9 mouse cellular contexts compared by ENCODE assay signal in genomic region chr13:90967422-90967821, GRCm38 (mm10). TPM values are rescaled to one million over a fixed set of nuclear protein-coding genes. Genes with fewer than 3 reads are reported as not detected.
DNase-seq lines count a peak whose midpoint lies in the region; ATAC-seq and TF ChIP-seq lines count a peak whose summit lies in the region.
"Had no signal": no experiment of that assay in that cellular context is flagged by ENCODE, and none has a peak within 500 bp of the region (broad histone marks: within the 10 kb centered on the region; RNA-seq: fewer than 3 reads in every experiment).

No protein-coding gene starts in this region.

- peak; percentile 73 for TF ChIP-seq CTCF in ES-Bruce4 (IDR thresholded peaks at IDR 0.05; ENCODE audit: low read depth, low read length)

- TF ChIP-seq EP300 in ES-Bruce4 (IDR thresholded peaks at IDR 0.05; ENCODE audit: insufficient read depth, low read depth, low read length) = no peak

- H3K4me3 ChIP-seq in ES-Bruce4 (ENCODE audit: low read depth, low read length) = no peak overlapping the region
- no peak overlapping the region for H3K4me3 ChIP-seq in forebrain, embryonic 12.5 days (replicated peaks)
- no peak overlapping the region for H3K4me3 ChIP-seq in lung, embryonic 15.5 days

- H3K27me3 ChIP-seq in ES-Bruce4 (ENCODE audit: control insufficient read depth, insufficient read depth, low read length, poor library complexity, severe bottlenecking) = no peaks in the 10 kb centered on the region
- no peaks in the 10 kb centered on the region for H3K27me3 ChIP-seq in forebrain, embryonic 12.5 days
- no peaks in the 10 kb centered on the region for H3K27me3 ChIP-seq in lung, embryonic 15.5 days

- no peak overlapping the region for H3K4me2 ChIP-seq in forebrain, embryonic 12.5 days
- no peak overlapping the region for H3K4me2 ChIP-seq in lung, embryonic 15.5 days

- ATAC-seq in forebrain, embryonic 12.5 days (ENCODE audit: low FRiP score) = peak; percentile 90
- ATAC-seq in lung, embryonic 15.5 days (ENCODE audit: borderline replicate concordance, extremely low read depth, low FRiP score, low TSS enrichment) = peak; percentile 80; the same call in 1 of the 2 replicates

- no peak for TF ChIP-seq POLR2A in ES-Bruce4 (IDR thresholded peaks at IDR 0.05; ENCODE audit: insufficient read depth, low read length)

- H3K4me1 ChIP-seq in ES-Bruce4 (ENCODE audit: control insufficient read depth, insufficient read depth, low read length) = no peaks in the 10 kb centered on the region
- H3K4me1 ChIP-seq in forebrain, embryonic 12.5 days = peaks cover 12% of the 10 kb centered on the region
- no peaks in the 10 kb centered on the region for H3K4me1 ChIP-seq in lung, embryonic 15.5 days

- H3K9ac ChIP-seq in ES-Bruce4 (ENCODE audit: low read depth, poor library complexity, severe bottlenecking) = no peak overlapping the region
- H3K9ac ChIP-seq in forebrain, embryonic 12.5 days = no peak overlapping the region
- no peak overlapping the region for H3K9ac ChIP-seq in lung, embryonic 15.5 days

- peak; percentile 43 for DNase-seq in brain, embryonic 18.5 days (ENCODE audit: low read depth, low spot score)
- DNase-seq in heart, postnatal 4 days = peak; percentile 86
- peak; percentile 80 to 92 for DNase-seq in layer of hippocampus, adult 18-20 months (ENCODE audit: low spot score in 2 of 2)
- DNase-seq in ovary, postnatal 14 days (ENCODE audit: low spot score) = peak; percentile 71
- DNase-seq in thymus, postnatal 0 days (ENCODE audit: low spot score) = peak; percentile 74

- 8% methylated on average over 4 of the region's 4 CpGs for WGBS in forebrain, embryonic 12.5 days
- WGBS in lung, embryonic 15.5 days = 8% methylated on average over 4 of the region's 4 CpGs

- no peak overlapping the region for H3K27ac ChIP-seq in ES-Bruce4 (ENCODE audit: insufficient read depth, low read length)
- H3K27ac ChIP-seq in forebrain, embryonic 12.5 days = no peak overlapping the region
- no peak overlapping the region for H3K27ac ChIP-seq in lung, embryonic 15.5 days
- H3K27ac ChIP-seq: macrophage had no signal

- H3K36me3 ChIP-seq in ES-Bruce4 (ENCODE audit: control insufficient read depth, insufficient read depth, low read length, poor library complexity, severe bottlenecking) = no peaks in the 10 kb centered on the region
- H3K36me3 ChIP-seq in forebrain, embryonic 12.5 days (replicated peaks) = no peaks in the 10 kb centered on the region
- no peaks in the 10 kb centered on the region for H3K36me3 ChIP-seq in lung, embryonic 15.5 days

- H3K9me3 ChIP-seq in ES-Bruce4 (replicated peaks; ENCODE audit: control insufficient read depth, insufficient read depth, low read length, poor library complexity, severe bottlenecking) = no peaks in the 10 kb centered on the region
- no peaks in the 10 kb centered on the region for H3K9me3 ChIP-seq in forebrain, embryonic 12.5 days
- H3K9me3 ChIP-seq in lung, embryonic 15.5 days = no peaks in the 10 kb centered on the region

RNA-seq across cellular contexts. Expression of gene Rps23, which starts 44.7 kb away (rescaled TPM):
- polyA plus RNA-seq in ES-Bruce4 (2011; ENCODE audit: insufficient read depth, insufficient read length, low read depth, missing spikeins) = 273 and 488 TPM in 2 replicates
- 198 and 203 TPM in 2 replicates for polyA plus RNA-seq in forebrain, embryonic 12.5 days (2016; fragmentation: Nextera tagmentation; extraction: Ambion mirVana)
- 100 to 1,000 TPM; 294 to 301 TPM for total RNA-seq in heart, postnatal 4 days (2021)
- 100 to 1,000 TPM; 231 to 265 TPM for total RNA-seq in layer of hippocampus, adult 18-20 months (2021)
- polyA plus RNA-seq in lung, embryonic 15.5 days (2015; fragmentation: Nextera tagmentation; extraction: Ambion mirVana) = 186 and 221 TPM in 2 replicates
- polyA plus RNA-seq in thymus, postnatal 0 days (2015; fragmentation: Nextera tagmentation; extraction: Ambion mirVana) = 425 and 443 TPM in 2 replicates
